Mouse (Mus musculus) E14TG2a.4 (cell line): ENCODE data around the gene 4933414I15Rik.

Experiments
- CTCF ChIP-seq: conservative IDR thresholded peaks from 2 replicates; pipeline ENCODE4 v1.5.1; 2014; ENCODE audit warnings: low read length
- NANOG ChIP-seq: IDR thresholded peaks from 2 replicates; pipeline ENCODE4 v1.6.1; 2014; ENCODE audit warnings: borderline replicate concordance, low read length, mixed read lengths
- POU5F1 ChIP-seq: IDR thresholded peaks from 2 replicates; pipeline ENCODE4 v1.6.1; 2014; ENCODE audit warnings: low read length, borderline replicate concordance

GRCm38 (mm10) chr11:50913301-50913700 is 30.3 kb downstream of the 4933414I15Rik start:
- TF ChIP-seq CTCF, result no peak
- no peak for TF ChIP-seq POU5F1
- TF ChIP-seq NANOG, result no peak
